Mouse (Mus musculus): ENCODE results near the gene Tmem259.

The Tmem259 gene

GRCm38 (mm10) chr10:79965325-79965724 is 18.8 kb downstream of the Tmem259 start:
- no peak for DNase-seq (ENCODE audit: low spot score in 2 of 2)

DNA sequence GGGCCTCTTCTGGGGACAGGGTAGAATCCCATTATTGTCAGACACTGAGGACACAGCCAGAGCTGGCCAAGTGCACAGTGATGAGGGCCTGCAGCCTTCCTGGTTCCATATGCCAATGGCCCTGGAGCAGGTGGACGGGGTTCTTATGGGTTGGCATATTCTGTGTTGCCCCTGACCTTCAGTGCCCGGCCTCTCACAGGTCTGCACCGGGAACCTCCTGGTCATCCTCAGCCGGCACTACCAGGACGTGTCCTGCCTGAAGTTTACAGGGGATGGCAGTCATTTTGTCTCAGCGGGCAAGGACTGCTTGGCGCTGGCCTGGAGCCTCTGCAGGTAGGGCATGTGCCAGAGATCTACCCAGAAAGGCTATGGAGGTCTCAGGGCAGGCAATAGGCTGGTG is 19.4 kb downstream of the Tmem259 start:
- DNase-seq (ENCODE audit: low spot score in 2 of 2), result no peak

DNA sequence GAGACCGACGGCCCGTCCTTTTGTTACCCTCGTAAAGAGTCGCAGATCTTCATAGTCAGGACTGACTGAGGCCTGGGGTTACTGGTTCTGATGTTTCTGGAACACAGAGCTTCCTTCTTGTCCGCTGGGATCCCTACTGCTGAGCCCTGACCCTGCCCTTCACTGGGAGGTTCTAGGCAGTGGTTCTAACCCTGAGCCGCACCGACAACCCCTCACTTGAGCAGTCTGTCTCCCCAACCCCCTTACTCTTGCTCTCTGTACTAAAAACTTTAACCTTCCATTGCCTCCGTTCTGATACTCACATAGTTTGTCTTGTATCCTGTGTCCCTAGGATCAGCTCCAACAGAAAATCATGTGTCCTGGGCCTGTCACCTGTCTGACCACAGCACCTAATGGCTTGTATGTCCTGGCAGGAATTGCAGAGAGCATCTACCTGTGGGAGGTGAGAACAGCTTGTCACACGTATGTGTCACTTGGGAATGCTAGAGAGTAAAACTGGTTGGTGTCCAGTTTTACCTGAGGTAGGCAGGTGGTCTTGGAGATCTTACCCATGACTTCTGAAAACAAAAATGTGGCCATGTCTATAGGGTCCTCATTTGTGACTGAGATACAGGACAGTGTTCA is 23.3 kb downstream of the Tmem259 start:
- DNase-seq (ENCODE audit: low spot score in 2 of 2), result no peak

DNA sequence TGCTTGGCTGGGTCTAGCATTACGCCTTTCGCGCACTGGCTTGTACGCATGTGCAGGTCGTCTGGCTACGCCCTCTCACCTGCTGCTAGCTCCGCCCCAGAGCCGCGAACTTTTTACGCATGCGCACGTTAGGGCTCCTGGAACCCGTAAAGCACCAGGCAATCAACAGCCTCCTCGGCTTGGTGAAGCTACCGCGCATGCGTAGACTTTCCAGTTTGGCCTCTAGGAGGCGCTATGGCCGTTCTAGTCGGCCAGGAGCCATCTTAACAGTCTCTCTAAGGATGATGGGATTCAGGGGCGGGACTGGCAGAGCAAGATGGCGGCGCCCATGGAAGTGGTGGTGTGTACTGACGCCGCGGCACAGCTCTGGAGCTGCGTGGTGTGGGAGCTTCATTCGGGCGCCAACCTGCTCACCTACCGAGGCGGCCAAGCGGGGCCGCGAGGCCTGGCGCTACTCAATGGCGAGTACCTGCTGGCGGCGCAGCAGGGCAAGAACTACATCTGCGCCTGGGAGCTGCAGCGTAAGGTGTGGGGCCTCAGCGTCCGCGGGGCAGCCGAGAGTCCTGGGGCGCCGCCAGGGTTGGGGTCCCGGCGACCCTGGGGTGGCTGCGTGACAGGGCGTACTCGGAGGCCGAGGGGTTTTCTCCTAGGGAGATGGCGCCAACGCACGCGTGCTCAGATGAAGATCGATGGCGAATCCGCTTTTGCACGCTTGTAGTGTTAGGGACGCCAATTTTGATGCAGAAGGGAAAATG is 24.1 kb downstream of the Tmem259 start, which contains the start of gene Wdr18:
Gene Wdr18, plus strand, starts transcription at position 306 of the 755 bp plus-strand sequence.
- peak; percentile 99 to 100 for DNase-seq (ENCODE audit: low spot score in 2 of 2)

DNA sequence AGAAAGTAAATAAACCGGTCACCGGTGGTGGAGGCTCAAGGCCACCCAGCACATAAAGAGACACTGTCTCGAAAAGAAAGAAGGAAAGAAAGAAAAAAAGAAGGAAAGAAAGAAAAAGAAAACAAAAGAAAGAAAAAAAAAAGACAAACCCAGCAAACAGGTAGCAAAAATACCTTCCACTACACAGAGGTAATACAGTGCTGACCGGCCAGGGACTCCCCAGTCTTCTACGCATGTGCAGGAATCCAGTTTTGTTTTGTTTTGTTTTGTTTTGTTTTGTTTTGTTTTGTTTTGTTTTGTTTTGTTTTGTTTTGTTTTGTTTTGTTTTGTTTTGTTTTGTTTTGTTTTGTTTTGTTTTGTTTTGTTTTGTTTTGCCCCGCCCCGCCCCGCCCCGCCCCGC is 24.7 kb downstream of the Tmem259 start:
- DNase-seq (ENCODE audit: low spot score in 2 of 2), result peak in 1 of 2 experiments; percentile 28

GRCm38 (mm10) chr10:79958140-79958816 is 25.9 kb downstream of the Tmem259 start:
- peak; percentile 65 to 83 for DNase-seq (ENCODE audit: low spot score in 2 of 2)

- no peak for DNase-seq (ENCODE audit: low spot score in 2 of 2)
These were observed 27.4 kb downstream of the Tmem259 start for GRCm38 (mm10) chr10:79956643-79957154.

- DNase-seq (ENCODE audit: low spot score in 2 of 2), result no peak
These were observed 28.4 kb downstream of the Tmem259 start for GRCm38 (mm10) chr10:79955691-79956090.

- DNase-seq (ENCODE audit: low spot score in 2 of 2), result peak in 1 of 2 experiments; percentile 61
These were observed 30.2 kb downstream of the Tmem259 start for GRCm38 (mm10) chr10:79953946-79954345.

GRCm38 (mm10) chr10:79950661-79951060 is 33.5 kb downstream of the Tmem259 start:
- no peak for DNase-seq (ENCODE audit: low spot score in 2 of 2)

DNA sequence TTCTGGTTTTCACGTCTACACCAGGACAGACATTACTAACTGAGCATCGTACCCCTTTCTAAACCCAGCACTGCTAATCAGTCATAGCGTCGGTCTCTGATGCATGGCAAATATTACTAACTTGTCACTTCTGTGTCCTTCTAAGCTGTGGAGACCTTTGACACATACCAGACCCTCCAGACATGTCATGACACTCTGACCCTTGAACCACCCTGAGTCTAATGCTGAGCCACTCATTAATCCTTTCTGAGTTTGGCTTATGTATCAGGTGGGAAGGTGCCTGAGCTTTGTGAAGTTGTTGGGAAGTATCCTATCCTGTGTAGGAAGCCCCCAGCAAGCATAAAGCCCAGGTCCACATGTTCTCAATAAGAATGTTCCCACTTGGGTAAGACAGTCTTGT is 34.3 kb downstream of the Tmem259 start:
- DNase-seq (ENCODE audit: low spot score in 2 of 2), result no peak

DNA sequence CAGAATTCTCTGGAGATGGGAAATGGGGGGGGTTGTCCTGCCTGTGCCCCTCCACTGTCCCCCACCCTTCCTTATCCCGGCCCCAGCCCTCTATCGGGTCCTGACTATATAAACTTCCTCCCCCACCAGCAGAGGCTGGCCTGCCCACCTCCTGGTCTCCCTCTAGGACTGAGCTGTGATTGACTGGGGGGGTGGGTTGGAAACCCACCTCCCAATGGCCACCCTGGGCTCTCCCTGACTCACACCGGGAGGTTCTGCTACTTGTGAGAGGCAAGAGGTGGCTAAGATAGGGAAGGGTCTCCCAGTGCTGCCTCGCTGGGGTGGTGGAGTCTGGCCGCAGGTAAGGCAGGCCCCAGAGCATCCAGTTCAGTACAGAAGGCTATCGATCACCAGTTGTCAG is 36.6 kb downstream of the Tmem259 start:
- no peak for DNase-seq (ENCODE audit: low spot score in 2 of 2)

DNA sequence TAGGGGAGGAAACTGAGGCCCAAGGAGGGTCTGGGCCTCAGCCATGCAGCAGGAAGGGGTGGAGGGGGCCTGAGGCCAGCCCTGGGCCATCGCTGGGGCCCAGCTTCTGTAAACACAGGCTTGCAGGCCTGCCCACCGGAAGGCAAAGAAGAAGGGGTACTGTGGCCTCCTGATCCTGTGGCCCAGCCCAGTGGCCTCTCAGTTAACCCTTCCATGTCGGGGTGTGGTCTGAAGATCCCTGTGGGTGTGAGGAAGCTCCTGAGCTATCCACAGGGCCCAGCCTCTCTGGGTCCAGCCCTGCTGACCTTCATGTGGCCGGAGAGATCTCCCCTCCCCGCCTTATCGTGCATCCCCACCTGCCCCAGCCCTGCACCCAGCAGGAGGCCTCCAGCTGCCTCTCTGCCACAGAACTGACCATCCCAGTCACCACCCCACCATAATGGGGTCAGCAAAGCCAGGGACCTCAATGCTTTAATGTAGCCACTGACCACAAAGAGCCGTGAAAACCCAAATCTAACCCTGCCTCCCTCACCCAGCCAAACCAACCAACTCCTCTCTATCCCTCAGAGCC is 37.3 kb downstream of the Tmem259 start:
- no peak for DNase-seq (ENCODE audit: low spot score in 2 of 2)

- no peak for DNase-seq (ENCODE audit: low spot score in 2 of 2)
These were observed 38.5 kb downstream of the Tmem259 start for GRCm38 (mm10) chr10:79945507-79946234.

- no peak for DNase-seq (ENCODE audit: low spot score in 2 of 2)
These were observed 40.6 kb downstream of the Tmem259 start for GRCm38 (mm10) chr10:79943471-79943901.

GRCm38 (mm10) chr10:79942988-79943387 is 41.1 kb downstream of the Tmem259 start:
- DNase-seq (ENCODE audit: low spot score in 2 of 2), result no peak

- DNase-seq (ENCODE audit: low spot score in 2 of 2), result no peak
These were observed 43.4 kb downstream of the Tmem259 start for GRCm38 (mm10) chr10:79940749-79941148.

DNA sequence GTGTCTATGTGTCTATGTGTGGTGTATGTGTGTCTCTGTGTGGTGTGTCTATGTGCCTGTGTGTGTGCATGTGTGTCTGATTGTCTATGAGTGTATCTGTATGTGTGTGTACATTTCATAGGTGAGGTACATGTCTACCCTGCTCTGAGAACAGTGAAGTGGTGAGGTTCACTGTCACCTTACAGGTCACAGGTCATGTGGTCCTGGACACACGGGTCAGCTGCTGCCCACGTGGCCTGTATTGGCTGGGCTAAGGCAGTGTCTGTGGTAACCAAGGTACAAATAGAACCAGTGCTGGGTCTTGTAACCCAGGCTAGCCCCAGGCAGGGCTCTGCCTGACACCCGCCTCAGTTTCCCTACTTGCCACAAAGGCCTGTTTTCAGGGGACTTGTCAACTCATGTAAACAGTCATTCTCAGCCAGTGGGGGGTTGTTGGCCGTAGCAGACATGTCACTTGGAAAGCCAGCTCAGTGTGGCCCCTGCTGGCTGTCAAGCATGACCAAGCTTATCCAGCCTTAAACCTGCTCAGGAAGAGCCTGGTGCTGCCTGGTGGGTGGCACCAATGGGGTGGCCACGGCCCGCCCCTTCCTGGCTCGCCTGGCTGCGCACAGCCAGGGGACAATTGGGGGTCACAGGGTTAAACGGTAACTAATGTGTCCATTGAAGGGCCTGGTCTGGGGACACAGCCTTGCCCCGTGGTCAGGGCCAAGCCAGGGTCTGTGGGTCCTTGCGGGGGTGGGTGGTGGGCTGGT is 46.2 kb downstream of the Tmem259 start:
- no peak for DNase-seq (ENCODE audit: low spot score in 2 of 2)

- peak; percentile 43 to 44 for DNase-seq (ENCODE audit: low spot score in 2 of 2)
These were observed 47.2 kb downstream of the Tmem259 start for GRCm38 (mm10) chr10:79936911-79937441.

DNA sequence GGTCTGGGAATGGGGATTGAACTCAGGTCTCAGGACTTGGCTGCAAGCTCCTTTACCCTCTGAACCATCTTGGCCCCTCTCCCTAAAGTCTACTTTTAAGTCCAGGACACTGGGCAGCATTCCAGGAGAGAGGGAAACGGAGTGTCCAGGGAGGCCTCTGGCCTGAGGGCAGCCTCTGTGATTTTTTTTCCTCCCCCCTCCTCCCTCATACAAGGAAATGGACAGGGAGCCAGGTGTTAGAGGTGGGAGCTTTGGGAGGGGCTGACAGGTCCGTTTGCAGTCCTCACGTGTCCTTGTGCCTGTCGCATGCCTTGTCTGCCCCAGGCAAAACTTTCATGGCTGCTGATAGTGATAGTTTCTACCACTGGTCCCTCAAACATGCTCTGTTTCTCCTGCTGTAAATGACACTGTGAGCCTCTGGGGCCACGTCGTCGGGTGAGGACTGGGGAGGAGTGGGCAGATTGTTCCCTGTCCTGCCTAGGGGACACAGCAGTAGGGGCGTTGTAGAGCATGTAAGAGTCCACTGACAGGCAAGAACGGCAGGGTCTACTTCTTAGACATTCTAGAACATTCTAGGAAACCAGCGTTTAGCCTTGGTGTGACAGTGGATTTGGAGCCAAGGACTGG is 47.7 kb downstream of the Tmem259 start:
- no peak for DNase-seq (ENCODE audit: low spot score in 2 of 2)

All from thymus, postnatal 10 days (tissue).